Mouse (Mus musculus): ENCODE measurements at regions not wholly inside any gene's neighbourhood (a gene's known extent, or its start where the extent isn't known, plus 50 kb on each side); places are given as distances from the start of the nearest gene placed in this dataset.

DNA sequence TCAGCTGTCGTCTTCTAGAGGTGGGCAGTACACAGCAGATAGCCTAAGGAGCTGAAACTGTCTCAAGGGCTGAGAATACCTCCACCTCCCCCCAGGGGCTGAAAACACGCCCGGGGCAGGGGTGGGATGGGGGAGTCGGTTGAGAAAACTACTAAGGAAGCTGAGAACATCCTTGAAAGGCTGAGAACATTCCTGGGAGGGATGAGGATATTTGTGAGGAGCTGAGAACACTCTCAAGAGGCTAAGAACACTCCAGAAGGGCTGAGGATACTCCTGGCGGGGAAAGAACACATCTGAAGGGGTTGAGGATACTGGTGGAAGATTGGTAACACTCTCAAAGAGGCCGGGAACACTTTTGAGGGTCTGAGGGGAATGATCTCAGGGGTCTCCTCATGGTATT lies 81.3 kb upstream of the Gm9887 start:
- TF ChIP-seq CTCF (conservative IDR thresholded peaks at IDR 0.05; ENCODE audit: low read length) (no peak), NANOG (IDR thresholded peaks at IDR 0.05; ENCODE audit: borderline replicate concordance, low read length) (no peak), POU5F1 (IDR thresholded peaks at IDR 0.05; ENCODE audit: borderline replicate concordance, low read length) (no peak)

Measured in E14TG2a.4 (cell line).